Mouse (Mus musculus) heart, adult 8-10 months (tissue): Measurements from ENCODE around the gene Shmt2. TPM values are rescaled to one million over a fixed set of nuclear protein-coding genes. Genes with fewer than 3 reads are reported as not detected.

ENCODE experiments used
- DNase-seq: peaks from one replicate; pipeline ENCODE4 v3.0.0; 2022; ENCODE audit warnings: low spot score
- total RNA-seq, 4 experiments: library from RNA; stranded (reverse); gene quantifications; 2 replicates each; pipeline ENCODE4 v1.2.4; 2022

The Shmt2 gene
- total RNA-seq, 4 experiments from 2014 or later: 41.6 to 48.4 (median 44.5) TPM

DNA sequence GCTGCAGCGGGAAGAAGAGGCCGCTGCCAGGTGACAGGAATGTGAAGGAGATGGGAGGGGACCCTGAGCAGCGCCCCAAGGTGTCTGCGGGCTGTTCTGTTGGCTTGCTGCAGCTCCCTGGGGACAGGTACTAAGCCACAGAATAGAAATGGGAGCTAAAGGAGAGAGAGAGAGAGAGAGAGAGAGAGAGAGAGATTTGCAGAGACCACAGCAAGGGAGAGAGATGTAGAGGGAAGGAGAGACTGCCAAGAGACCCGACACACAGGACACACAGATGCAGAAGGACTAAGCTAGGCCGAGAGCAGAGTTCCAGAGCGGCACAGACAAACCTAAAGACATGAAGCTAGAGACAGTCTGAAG, 10.0 kb downstream of the Shmt2 start:
- DNase-seq: no peak

DNA sequence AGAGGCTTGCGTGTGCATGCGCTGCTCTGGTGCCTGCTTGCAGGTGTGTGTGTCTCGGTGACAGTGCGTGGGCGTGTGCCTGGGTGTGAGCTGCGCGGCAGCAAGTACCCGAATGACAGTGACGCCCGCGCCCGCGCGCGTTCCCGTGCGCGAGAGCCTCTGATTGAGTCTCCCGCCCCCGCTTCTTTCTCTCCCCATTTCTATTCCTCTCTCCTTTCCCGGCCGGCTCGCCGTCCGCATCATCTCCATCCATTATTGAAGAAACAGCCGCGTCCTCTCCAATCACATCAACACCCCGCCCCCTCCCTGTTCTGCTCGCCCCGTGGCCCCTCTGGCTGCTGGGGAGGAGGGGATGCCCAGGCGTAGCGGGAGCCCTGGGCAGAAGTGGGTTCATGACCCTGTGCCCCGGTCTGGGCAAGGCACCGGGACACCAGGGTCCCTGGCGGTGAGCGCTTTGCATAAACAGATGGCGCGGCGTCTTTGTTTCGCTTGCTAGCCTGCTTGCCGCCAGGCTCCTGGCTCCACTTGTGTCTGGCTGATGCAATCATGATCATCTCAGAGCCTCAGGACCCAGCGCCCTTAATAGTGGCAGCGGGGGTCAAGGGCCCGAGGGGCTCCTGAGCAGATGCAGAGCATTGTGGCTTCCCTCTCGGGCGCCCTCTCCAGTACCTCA, 10.5 kb downstream of the Shmt2 start:
- no peak for DNase-seq

DNA sequence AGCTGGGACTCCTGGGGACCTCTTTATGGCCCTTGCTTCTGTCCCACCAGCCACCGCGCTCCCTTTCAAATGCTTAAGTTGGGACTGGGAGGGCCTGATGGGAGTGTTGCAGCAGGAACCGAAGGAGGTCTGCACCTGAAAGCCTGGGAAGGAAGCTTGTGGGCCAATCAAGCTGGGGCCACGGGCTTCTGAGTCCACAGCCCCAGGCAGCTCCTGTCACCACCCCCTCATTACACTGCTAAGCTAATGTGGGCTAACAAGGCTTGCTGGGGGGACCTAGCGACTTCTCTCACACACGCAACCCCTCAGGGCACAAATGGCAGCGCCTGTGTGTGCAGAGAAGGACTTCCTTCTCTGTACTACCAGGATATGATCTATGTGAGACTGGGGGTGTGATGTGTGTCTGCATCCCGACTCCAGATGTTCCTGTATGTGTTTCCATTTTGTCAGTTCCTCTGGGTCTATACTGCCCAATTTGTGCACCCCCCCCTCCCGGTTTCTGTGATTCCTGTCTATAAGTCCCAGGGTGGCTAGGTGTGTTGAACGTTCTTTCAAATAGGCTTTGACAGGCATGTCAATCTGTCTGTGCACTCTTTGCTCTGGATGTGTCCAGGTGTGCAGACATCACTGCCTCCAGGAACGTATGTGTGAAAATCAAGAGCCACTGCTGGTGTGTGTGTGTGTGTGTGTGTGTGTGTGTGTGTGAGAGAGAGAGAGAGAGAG, 11.2 kb downstream of the Shmt2 start:
- DNase-seq: no peak

DNA sequence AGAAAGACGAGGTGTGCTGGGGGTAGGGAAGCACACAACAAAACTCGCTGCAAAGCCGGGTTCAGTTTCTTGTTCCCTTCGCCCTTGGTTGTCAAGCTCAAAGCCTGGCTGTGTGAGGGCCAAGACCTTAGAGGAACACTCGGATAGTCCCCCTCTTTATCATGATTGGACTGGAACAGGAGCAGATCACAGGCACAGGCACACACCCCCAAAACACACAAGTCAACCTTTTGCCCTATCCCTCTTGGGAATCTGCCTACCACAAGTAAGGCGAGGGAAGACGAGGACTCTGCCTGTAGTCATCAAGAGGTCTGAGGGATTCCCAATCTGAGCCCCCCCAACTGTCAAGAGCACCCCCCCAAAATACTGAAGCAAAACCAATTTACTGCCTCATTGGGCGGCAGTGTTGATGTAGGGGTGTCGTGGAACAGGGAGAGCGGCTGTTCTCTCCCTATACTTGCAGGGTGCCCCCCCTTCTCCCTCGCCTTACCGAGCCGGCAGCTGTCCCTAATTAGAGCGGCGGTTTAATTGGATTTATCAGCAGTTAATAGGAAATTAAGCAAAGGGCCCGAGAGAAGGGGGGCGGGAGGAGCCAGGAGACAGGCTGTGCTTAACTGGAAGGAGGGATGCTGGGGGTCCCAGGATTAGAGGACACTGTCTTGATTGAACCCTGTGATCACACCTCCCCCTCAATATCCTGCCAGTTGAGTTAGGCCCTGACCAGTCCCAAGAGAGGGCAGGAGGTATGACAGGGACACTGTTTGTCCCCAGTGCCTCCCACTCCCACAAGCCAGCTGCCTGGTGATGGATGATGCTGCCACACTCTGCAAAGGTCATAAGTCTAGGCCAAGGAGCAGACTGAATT, 12.2 kb downstream of the Shmt2 start:
- no peak for DNase-seq

DNA sequence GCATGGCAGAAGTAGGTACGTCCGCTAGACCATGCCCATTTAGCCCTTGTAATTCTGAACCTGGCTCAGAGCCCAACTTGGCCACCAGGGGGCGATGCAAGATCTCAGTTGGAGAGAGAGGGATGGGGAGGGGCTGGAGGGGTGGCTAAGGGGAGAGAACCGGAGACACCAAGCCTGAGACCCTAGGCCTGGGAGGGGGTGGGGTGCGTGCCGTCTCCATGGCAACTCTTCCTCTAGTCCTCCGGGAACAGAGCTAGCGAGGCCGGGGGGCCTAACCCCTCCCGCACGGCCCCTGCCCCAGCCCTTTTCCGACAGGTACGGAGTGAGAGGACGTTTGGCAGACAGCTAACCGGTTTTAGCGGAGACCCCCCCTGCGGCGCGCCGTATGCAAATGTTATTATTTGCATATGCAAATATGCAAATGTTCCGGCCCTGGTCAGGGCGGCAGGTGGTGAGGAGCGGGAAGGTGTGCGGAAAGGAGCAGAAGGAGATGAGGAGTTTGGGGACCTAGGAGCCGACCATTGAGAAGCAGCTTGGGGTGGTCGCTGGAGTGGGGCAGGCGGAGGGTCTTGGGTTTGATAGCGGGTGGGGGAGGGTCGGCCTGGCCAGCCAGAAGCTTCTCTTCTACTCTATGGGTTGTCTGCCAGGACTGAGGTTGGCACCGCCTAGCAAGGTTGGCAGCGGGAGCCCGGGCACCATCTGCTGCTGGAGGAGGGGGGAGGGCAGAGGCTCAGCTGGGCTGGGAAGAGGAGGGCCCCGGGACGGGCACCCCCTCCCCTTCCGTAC, 13.0 kb downstream of the Shmt2 start:
- DNase-seq: peak; percentile 68

DNA sequence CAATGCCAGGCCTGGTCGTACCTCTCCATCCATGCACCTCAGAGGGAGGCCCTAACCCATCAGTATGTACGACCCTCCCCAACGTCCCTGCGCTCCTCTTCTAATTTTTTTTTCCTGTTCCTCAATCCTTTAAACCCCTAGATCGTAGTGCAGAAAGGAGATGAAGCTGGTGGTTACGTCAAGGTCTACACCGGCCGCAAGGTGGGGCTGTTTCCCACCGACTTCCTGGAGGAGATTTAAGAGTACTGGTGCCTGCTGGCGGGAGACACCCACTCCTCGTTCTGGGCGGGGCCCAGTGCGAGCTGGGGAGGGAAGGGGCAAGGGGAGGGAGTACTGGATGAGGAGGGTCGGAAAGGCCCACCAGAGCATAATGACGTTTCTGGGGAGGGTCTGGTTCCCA, 14.0 kb downstream of the Shmt2 start:
- no peak for DNase-seq

DNA sequence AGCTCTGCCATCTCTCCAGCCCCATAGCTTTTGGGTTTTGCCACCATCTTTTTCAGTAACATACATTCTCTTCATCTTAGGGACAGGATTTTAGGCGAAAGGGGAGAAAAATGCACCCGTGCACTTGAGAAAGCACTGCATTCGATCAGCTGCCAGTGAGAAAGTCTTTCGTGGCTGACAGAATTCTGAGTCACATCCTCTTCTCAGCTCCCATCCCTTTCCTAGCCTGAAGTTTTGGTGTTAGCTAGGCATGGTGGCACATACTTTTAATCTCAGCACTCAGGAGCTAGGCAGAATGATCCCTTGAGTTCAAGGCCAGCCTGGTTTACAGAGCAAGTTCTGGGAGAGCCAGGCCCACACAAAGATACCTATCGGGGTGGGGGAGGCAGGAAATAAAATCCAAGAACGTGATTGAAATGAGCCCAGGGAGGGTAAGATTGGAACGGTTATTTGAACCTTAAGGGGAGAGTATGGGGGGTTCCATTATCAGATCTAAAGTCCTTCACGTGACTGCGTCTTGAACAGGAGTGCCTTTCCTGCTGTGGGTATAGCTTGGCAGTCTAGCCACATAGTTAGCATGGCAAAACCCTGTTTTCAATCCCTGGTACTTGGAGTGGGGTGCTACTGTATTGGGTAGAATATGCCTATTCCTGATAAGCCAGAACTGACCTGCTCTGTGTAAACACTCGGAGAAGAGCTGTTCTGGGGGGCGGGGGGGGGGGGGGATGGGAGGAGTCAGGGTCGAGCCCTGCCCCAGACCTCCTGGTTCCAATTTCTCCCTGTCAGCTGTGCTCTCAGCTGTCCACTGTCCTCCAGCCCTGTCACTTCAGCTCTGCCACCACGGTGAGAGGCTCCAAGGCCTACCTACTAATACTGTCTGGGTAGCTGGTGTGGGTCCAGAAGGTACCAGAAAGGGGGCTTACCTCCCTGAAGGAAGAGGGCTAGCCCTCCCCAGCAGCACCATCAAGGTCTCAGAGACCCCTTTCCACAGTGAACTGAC, 21.1 kb downstream of the Shmt2 start, which contains the start of gene Stac3:
Stac3 (plus strand) TSS at position 793 of the 1,000 bp plus-strand sequence.
- DNase-seq: no peak

DNA sequence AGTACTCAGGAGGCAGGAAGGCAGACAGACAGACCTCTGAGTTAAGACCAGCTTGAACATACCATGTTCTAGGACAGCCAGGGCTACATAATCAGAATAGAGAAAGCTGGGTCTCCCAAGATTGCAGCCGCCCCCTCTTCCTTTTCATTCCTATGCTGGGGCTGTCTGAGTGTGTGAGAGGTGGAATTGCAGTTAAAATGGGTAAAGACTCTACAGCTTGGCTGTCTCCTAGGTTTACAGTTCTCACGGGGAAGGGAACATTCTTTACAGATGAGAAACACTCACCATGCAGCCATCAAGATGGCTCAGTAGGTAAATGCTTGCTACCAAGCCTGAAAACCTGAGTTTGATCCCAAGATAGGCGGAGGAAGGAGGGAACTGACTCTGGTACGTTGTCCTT, 22.2 kb downstream of the Shmt2 start:
- DNase-seq: no peak

DNA sequence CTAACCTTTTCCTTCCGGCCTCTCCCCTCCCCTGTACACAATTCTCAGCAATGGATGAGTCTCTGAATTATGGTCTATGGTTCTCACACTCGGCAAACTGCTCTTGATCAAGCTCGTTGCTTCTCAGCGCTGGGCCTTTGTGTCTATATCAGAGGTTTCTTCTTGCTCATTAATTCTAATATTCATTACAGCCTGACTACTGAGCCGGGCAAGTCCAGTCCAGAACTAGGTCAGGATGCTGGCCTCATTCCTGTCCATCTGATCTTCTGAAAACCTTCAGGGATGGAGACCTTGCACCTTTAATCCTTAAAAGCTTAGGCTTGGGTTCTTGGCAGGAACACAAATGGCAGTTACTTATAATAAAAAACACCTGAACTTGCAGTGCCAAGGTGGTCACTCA, 22.7 kb downstream of the Shmt2 start:
- no peak for DNase-seq

DNA sequence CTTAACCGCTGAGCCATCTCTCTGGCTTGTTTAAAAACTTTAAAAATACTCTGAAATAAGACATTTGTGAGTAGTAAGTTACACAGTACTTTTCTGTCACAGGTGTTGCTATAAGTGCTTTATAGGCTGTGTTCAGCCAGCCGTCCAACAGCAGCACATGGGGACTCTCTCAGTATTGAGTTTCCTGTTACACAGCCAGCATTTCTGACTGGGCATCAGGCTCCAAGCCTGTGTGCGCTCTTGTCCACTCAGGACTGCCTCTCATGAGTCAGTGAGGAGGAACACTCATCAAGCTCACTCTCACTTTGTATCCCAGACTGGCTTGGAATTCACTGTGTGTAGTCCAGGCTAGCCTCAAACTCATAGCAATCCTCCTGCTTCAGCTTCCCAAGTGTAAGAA, 26.1 kb downstream of the Shmt2 start:
- no peak for DNase-seq

DNA sequence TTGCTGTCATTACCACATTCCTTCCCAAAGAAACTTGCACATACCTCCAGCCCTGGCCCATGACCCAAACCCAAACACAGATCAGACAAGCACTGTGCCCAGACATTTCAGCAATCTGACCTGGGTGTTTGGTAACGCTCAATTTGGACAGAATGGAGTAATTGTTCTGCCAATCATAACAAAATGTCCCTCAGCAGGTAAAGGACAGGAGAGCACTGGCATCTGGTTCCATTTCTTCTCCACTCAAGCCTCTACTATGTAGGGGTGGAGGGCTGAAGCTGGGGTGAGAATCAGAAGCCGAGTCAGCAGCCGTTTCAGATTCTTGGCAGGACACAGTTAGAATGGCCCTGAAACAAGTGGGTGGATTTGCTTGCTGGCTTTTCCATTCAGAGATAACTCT, 30.1 kb downstream of the Shmt2 start:
- DNase-seq: no peak

DNA sequence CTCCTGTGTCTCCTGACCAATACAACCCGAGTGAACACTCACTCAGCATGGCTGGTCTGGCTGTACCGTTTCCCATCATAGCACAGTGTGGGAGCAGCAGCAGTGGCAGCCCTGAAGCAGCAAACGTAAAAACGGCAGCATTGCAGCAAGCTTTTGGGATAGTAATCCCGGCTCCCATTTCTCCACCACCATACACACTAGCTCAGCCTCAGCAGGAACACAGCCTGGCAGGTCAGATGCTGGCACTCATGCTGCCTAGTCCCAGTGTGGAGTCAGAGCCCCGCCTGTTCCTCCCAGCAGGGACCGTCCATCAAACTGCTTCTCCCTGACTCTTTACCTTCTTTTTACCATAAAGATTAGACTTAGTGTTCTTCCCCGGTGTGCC, 31.1 kb downstream of the Shmt2 start:
- no peak for DNase-seq

DNA sequence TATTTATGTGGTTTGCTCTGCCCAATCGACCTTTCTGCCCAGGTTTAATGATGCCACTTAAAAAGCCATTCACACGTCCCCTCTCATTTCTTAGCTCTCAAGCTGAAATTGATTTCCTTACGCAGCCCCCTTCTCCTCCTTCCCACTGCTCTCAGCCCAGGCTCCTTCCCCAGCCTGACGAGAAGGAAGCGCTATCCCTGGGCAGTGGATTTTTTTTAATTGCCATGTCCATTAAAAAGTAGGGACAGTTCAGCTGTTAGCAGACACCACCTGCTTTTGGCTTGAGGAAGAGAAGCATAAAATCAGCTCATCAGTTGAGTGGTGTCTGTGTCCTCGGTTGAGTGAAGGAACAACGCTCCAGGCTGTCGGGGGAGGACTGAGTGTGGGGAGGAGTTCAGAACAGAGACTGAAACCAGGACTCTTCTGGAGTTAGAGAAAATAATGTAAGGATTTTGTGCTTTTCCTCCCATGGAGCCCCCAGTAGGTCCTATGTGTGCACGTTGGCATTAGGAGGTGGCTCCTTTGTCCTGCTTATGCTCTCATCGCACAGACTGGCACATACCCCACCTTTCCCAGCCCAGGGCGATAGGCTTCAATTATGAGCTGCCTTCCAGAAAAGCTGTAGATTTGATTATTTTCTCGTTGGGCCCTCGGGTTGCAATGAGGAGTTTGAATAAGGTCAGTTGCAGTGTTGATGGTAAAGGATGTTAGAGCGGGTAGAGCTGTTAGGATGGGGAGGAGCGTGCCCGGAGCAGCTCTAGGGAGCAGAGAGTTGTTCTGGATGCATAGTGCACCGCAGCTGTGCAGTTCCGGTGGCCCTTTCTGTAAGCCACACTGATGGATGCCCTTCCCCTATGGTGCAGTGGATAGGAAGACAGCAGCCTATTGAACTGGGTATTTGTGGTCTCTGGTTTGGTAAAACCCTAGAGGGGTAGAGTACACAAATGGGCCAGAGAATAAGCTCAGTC, 31.8 kb downstream of the Shmt2 start:
- DNase-seq: no peak

DNA sequence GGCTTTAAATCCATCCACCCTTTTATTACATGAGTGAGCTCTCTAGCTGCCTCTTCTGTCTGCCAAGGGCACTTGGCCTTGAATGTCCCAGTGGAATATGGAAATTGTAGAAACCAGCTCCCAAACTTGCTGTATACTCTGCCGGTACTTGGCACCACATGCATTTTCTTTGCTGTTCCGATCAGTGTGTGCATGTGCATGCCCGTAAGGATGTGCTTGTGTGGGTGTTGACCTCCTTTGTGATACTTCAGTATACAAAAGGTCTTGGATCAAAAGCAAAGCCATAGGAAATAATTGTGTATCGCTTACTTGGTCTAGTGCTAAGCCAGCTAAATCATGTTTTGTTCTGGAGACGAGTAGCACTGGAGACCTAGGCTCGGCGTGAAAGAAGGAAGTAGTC, 33.4 kb downstream of the Shmt2 start:
- DNase-seq: no peak

DNA sequence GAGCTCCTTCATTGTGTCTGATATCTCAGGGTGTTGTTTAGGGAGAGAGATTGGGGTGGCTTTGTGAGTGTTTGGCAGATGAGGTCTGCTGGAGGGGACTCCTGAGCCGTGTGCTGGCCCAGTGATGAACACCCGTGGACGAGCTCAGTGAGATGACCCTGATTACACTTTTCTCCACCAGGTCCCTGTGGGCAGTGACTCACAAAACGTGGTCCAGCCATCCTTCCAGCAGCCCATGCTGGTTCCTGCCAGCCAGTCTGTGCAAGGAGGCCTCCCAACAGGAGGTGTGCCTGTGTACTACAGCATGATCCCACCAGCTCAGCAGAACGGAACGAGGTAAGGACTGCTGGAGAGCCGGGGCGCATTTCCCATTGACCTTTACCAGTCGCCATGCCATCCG, 37.0 kb downstream of the Shmt2 start:
- DNase-seq: no peak

DNA sequence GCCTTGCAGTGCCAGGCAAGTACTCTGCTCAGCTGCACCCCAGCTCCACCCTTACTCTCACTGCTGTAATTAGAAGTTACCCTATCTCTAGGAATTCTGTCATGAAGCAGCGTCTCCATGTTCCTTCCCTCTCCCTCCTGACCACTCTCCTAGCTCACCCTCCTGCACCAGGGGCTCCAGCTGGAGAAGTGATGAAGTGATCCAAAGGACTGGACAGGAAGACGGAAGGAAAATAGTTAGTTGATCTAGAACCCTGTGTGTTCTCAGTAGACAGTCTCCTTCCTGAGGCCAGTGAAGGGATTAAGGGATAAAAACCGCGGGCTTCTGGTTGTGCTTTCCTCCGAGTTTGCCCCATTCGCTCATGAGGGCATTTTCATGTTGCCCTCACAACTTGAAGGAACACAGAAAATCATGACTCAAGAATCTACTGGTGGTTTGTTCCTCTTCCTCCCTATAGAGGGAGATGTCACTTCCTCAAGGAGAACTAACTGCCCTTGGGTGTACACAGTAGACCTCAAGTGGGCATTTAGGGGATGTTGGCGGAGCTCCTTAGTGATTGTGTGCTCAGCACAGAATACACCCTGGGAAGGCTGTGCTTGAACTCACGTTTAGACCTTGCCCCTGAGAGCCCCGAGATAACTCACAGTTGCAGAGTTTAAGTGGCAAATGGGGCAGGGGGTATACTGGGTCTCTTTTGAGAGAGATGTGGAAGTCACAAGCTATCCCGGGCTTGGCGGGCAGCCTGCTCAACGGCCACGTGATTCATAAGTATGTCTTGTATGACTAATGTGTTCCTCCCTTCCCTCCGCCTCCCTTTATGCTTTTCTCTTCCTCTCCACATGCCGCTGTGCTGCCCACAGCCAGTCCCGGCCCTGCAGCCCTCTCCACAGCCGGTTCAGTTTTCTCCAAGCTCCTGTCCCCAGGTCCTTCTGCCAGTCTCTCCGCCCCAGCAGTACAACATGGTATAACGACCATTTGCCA, 41.1 kb downstream of the Shmt2 start:
- peak; percentile 46 for DNase-seq

DNA sequence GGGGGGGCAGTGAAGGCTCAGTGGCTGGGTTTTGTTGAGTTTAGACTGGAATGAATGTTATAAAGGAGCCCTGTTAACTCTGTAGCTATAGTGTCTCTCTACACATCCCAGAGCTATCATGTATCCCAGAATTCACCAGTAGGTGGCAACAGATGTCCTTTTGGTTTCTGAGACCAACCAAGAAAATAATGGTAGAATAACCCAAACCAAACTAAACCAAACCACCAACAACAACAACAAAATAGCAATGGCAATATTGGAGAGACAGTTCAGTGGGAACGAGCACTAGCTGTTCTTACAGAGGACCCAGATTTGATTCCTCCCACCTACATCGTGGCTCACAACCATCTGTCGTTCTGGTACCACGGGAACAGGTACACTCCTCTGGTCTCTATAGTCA, 43.1 kb downstream of the Shmt2 start:
- DNase-seq: peak; percentile 22

DNA sequence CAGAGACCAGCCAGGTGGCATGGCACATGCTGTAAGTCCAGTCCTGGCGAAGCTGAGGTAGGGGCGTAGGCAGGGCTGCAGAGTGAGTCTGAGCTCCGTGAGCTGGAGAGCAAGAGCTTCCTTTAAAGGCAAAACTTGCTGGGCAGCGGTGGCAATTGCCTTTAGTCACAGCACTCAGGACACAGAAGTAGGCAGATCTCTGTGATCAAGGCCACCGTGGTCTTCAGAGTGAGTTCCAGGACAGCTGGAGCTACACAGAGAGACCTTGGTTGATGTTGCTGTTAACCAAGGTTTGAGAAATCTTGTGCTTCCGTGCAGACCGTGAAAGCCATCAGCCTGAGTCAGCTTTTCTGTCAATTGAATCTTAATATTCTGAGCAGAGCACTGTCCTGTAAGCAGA, 44.9 kb downstream of the Shmt2 start:
- DNase-seq: no peak
